Mouse (Mus musculus): ENCODE results near the gene Olfr1028. TPM values are rescaled to one million over a fixed set of nuclear protein-coding genes. Genes with fewer than 3 reads are reported as not detected.

Gene Olfr1028
- total and polyA plus RNA-seq, 3 experiments, result not detected

DNA sequence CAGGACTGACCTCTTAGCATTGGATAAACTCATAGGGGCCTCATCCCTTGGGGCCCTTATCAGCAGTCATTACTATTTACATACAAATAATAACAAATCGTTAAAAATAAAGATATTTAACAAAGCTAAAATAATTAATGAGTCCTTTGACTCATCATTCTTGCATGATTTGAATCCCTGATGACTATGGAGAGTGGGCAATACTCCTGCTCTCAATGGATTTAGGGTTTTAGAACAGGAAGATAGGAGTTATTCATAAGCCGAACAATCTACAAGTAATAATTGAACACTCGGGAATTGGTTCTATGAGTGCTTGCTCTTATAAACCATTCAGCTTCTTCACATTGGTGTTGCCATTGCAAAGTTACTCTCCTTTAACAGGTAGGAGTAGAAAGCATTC lies 29.0 kb upstream of the Olfr1028 start, which contains the start of gene Olfr1026:
Gene Olfr1026 (plus strand): TSS at position 301 of the 400 bp plus-strand sequence.
- no peak for DNase-seq (ENCODE audit: low read depth, low spot score)
- Histone ChIP-seq H3K9me3 (replicated peaks; ENCODE audit: insufficient read depth, low read length) (no peaks in the 10 kb centered on the region), H3K79me2 (ENCODE audit: control insufficient read depth, insufficient read depth, low read length, poor library complexity) (no peaks in the 10 kb centered on the region), H3K36me3 (ENCODE audit: control insufficient read depth in 1 of 2, insufficient read depth in 2 of 2, low read length in 2 of 2) (no peaks in the 10 kb centered on the region), H3K9ac (ENCODE audit: control insufficient read depth, low read depth, low read length, poor library complexity, severe bottlenecking) (no peak within 1 kb of the TSS), H3K27ac (ENCODE audit: control insufficient read depth, low read depth, low read length) (no peak within 1 kb of the TSS), H3K4me1 (ENCODE audit: control insufficient read depth in 1 of 2, insufficient read depth in 2 of 2, low read length in 2 of 2) (no peaks in the 10 kb centered on the region), H3K27me3 (ENCODE audit: control insufficient read depth in 1 of 2, insufficient read depth in 2 of 2, low read length in 2 of 2) (no peaks in the 10 kb centered on the region), H3K4me3 (ENCODE audit: control insufficient read depth in 1 of 2, insufficient read depth in 1 of 2, low read depth in 2 of 2, low read length in 2 of 2) (no peak within 1 kb of the TSS)
- no peak for TF ChIP-seq RAD21 (IDR thresholded peaks at IDR 0.05; ENCODE audit: low read depth, low read length)

DNA sequence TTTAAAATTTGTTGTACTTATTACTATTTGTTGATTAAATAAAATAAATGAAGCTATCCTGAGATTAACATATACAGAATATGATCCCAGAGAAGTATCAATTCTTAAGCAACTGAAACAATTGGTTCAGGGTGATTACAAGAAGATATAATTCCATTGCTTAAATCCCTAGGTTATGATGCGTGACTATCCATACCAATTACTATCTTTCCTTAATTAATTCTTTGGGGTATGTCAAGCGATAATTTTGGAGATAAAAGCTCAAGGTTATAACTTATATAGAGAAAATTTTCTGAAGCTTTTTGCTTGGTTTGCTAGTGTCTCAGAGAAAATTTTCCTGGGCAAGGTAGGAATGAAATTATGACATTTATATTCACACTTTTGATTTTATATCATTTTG lies 23.4 kb downstream of the Olfr1028 start, which contains the start of gene Olfr1029:
Gene Olfr1029 (plus strand): TSS at position 301 of the 400 bp plus-strand sequence.
- Histone ChIP-seq H3K27me3 (ENCODE audit: control insufficient read depth in 1 of 2, insufficient read depth in 2 of 2, low read length in 2 of 2) (no peaks in the 10 kb centered on the region), H3K27ac (ENCODE audit: control insufficient read depth, low read depth, low read length) (no peak within 1 kb of the TSS), H3K9me3 (replicated peaks; ENCODE audit: insufficient read depth, low read length) (no peaks in the 10 kb centered on the region), H3K4me1 (ENCODE audit: control insufficient read depth in 1 of 2, insufficient read depth in 2 of 2, low read length in 2 of 2) (no peaks in the 10 kb centered on the region), H3K4me3 (ENCODE audit: control insufficient read depth in 1 of 2, insufficient read depth in 1 of 2, low read depth in 2 of 2, low read length in 2 of 2) (no peak within 1 kb of the TSS), H3K36me3 (ENCODE audit: control insufficient read depth in 1 of 2, insufficient read depth in 2 of 2, low read length in 2 of 2) (no peaks in the 10 kb centered on the region), H3K79me2 (ENCODE audit: control insufficient read depth, insufficient read depth, low read length, poor library complexity) (no peaks in the 10 kb centered on the region), H3K9ac (ENCODE audit: control insufficient read depth, low read depth, low read length, poor library complexity, severe bottlenecking) (no peak within 1 kb of the TSS)
- TF ChIP-seq POLR2A (IDR thresholded peaks at IDR 0.05; ENCODE audit: control insufficient read depth in 1 of 2, insufficient read depth in 1 of 2, low read depth in 1 of 2, low read length in 2 of 2, poor library complexity in 1 of 2) (no peak), CHD2 (IDR thresholded peaks at IDR 0.05; ENCODE audit: low read length) (no peak), ZNF384 (IDR thresholded peaks at IDR 0.05; ENCODE audit: low read depth, low read length) (no peak), POLR2AphosphoS2 (IDR thresholded peaks at IDR 0.05; ENCODE audit: low read length) (no peak), ETS1 (IDR thresholded peaks at IDR 0.05; ENCODE audit: low read depth, low read length) (no peak), KAT2A (conservative IDR thresholded peaks at IDR 0.05; ENCODE audit: low read depth, low read length) (no peak), JUND (IDR thresholded peaks at IDR 0.05; ENCODE audit: low read depth, low read length) (no peak), CHD1 (IDR thresholded peaks at IDR 0.05; ENCODE audit: low read depth, low read length) (no peak), MEF2A (IDR thresholded peaks at IDR 0.05; ENCODE audit: extremely low read depth, insufficient replicate concordance, low read depth, low read length, poor library complexity, severe bottlenecking) (no peak), ELF1 (IDR thresholded peaks at IDR 0.05; ENCODE audit: low read depth, low read length) (no peak), EP300 (IDR thresholded peaks at IDR 0.05; ENCODE audit: low read depth in 1 of 2, low read length in 2 of 2) (no peak), RCOR1 (IDR thresholded peaks at IDR 0.05; ENCODE audit: low read depth, low read length) (no peak), SMC3 (IDR thresholded peaks at IDR 0.05; ENCODE audit: low read depth, low read length) (no peak), NELFE (IDR thresholded peaks at IDR 0.05; ENCODE audit: low read depth, low read length) (no peak), MAFK (IDR thresholded peaks at IDR 0.05; ENCODE audit: borderline replicate concordance, low read depth, low read length) (no peak), USF1 (IDR thresholded peaks at IDR 0.05; ENCODE audit: low read depth, low read length) (no peak), HCFC1 (IDR thresholded peaks at IDR 0.05; ENCODE audit: low read depth, low read length) (no peak), GABPA (IDR thresholded peaks at IDR 0.05; ENCODE audit: low read depth, low read length) (no peak)
- no peak for DNase-seq (ENCODE audit: low read depth, low spot score)
